In the genomic region with DNA sequence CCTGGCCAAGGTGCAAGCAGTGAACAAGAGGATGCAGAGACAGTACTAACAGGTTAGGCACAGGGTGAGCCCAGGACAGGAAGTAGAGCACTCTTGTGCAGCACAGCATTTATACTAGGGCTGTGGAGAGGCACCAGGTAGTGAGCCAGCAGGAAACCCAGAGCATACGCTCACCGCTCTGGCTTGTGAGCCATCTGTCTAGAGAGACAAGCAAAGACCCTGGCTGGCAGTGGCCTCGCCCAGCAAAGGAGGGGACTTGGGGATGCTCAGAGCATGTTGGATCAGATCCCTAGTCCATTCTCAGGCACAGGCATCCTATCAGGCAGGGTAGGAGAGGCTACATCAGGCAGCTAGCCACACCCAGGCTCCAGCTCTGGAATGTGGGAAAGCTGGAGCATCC, we compare ENCODE assay signal across 20 mouse cellular contexts.
DNase-seq lines count a peak whose midpoint lies in the region; ATAC-seq lines count a peak whose summit lies in the region.
"Had no signal": no experiment of that assay in that cellular context is flagged by ENCODE, and none has a peak within 500 bp of the region (broad histone marks: within the 10 kb centered on the region; RNA-seq: fewer than 3 reads in every experiment).

No protein-coding gene starts in this region.

- H3K27ac ChIP-seq in hindbrain, embryonic 10.5 days: 0 out of 2 replicates have a peak overlapping the region, but pooled peaks have one; percentile 46
- H3K27ac ChIP-seq in hindbrain, embryonic 12.5 days: no peak overlapping the region
- H3K27ac ChIP-seq: embryonic facial prominence, embryonic 12.5 days; forebrain, embryonic 13.5 days; heart, embryonic 15.5 days; liver, embryonic 14.5 days had no signal

- 81% methylated on average over 3 of the region's 3 CpGs for WGBS in hindbrain, embryonic 10.5 days
- WGBS in hindbrain, embryonic 12.5 days: 95% methylated on average over 3 of the region's 3 CpGs

- no peaks in the 10 kb centered on the region for H3K9me3 ChIP-seq in hindbrain, embryonic 10.5 days
- H3K9me3 ChIP-seq in hindbrain, embryonic 12.5 days (replicated peaks): no peaks in the 10 kb centered on the region
- H3K9me3 ChIP-seq: embryonic facial prominence, embryonic 12.5 days; forebrain, embryonic 13.5 days; heart, embryonic 15.5 days had no signal

- H3K4me1 ChIP-seq in hindbrain, embryonic 10.5 days (replicated peaks): peaks cover 29% of the 10 kb centered on the region
- peaks cover 21% of the 10 kb centered on the region for H3K4me1 ChIP-seq in hindbrain, embryonic 12.5 days

- no peak overlapping the region for H3K4me3 ChIP-seq in hindbrain, embryonic 10.5 days
- H3K4me3 ChIP-seq in hindbrain, embryonic 12.5 days: no peak overlapping the region
- H3K4me3 ChIP-seq: embryonic facial prominence, embryonic 12.5 days; forebrain, embryonic 13.5 days; heart, embryonic 15.5 days had no signal

- peaks cover 22% of the 10 kb centered on the region for H3K36me3 ChIP-seq in hindbrain, embryonic 10.5 days
- no peaks in the 10 kb centered on the region for H3K36me3 ChIP-seq in hindbrain, embryonic 12.5 days
- H3K36me3 ChIP-seq: embryonic facial prominence, embryonic 12.5 days; heart, embryonic 15.5 days had no signal

- no peak overlapping the region for H3K4me2 ChIP-seq in hindbrain, embryonic 12.5 days (replicated peaks)
- H3K4me2 ChIP-seq: embryonic facial prominence, embryonic 12.5 days; forebrain, embryonic 13.5 days; heart, embryonic 15.5 days; lung, embryonic 14.5 days had no signal

- H3K9ac ChIP-seq in hindbrain, embryonic 12.5 days: no peak overlapping the region
- H3K9ac ChIP-seq: embryonic facial prominence, embryonic 12.5 days; forebrain, embryonic 13.5 days; heart, embryonic 15.5 days; liver, embryonic 14.5 days; lung, embryonic 14.5 days had no signal

- no peak for DNase-seq in hindbrain, embryonic 10.5 days (ENCODE audit: low spot score)
- DNase-seq in Muller cell, postnatal 12 days (ENCODE audit: inconsistent ontology term): peak; percentile 50
- peak; percentile 68 for DNase-seq in cerebellum, adult 11 months
- peak; percentile 88 for DNase-seq in cerebellum, adult 9-11 months
- DNase-seq in layer of hippocampus, adult 18-20 months (ENCODE audit: low spot score in 2 of 2): no peak
- no peak for DNase-seq in urinary bladder, adult 2 months (ENCODE audit: low spot score)
- DNase-seq in embryo, embryonic 10 days (ENCODE audit: low spot score): no peak
- DNase-seq: adrenal gland, adult 2 months; gastrocnemius, postnatal 36 days; heart, postnatal 36 days; kidney, adult 8-10 months; kidney, postnatal 25 days; lung, embryonic 14.5 days; thymus, postnatal 25 days had no signal

- no peaks in the 10 kb centered on the region for H3K27me3 ChIP-seq in hindbrain, embryonic 10.5 days (ENCODE audit: insufficient read depth, poor library complexity, severe bottlenecking)
- no peaks in the 10 kb centered on the region for H3K27me3 ChIP-seq in hindbrain, embryonic 12.5 days
- H3K27me3 ChIP-seq: embryonic facial prominence, embryonic 12.5 days; forebrain, embryonic 13.5 days; heart, embryonic 15.5 days; Patski had no signal

- ATAC-seq in hindbrain, embryonic 12.5 days (ENCODE audit: low FRiP score): no peak
- ATAC-seq: forebrain, embryonic 13.5 days; Patski had no signal

Comparison
In these comparisons a context has a peak if more than half of its experiments do, and no peak if none do; other contexts are left out.
1. DNase-seq: peak in Muller cell, postnatal 12 days (single experiment), cerebellum, adult 11 months (single experiment) and cerebellum, adult 9-11 months (single experiment); none in hindbrain, embryonic 10.5 days (single experiment), layer of hippocampus, adult 18-20 months (0 of 2), urinary bladder, adult 2 months (single experiment) and embryo, embryonic 10 days (single experiment).